Mouse (Mus musculus): ENCODE measurements around the gene Topbp1. TPM values are rescaled to one million over a fixed set of nuclear protein-coding genes. Genes with fewer than 3 reads are reported as not detected.

Gene Topbp1
- total and polyA plus RNA-seq, 3 experiments: 5.5 to 28.9 (median 23.2) TPM

DNA sequence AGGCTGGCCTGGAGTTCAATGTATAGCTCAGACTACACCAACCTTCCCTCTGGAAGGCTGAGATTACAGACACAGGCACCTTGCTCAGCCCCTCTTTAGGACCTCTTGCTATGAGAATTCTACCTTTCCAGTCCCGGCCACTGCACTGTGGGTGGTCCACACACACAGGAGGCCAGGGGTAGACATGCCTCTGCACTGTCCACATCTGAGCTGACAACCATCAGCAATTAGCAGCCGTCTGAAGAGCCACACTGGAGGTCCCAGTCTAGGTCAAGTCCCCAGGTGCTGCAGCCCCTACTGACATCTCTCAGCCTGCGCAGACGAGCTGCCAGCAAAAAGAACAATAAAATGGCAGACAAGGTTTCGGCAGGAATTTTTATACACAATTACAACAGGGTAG, 81.6 kb downstream of the Topbp1 start:
- no peak for DNase-seq

DNA sequence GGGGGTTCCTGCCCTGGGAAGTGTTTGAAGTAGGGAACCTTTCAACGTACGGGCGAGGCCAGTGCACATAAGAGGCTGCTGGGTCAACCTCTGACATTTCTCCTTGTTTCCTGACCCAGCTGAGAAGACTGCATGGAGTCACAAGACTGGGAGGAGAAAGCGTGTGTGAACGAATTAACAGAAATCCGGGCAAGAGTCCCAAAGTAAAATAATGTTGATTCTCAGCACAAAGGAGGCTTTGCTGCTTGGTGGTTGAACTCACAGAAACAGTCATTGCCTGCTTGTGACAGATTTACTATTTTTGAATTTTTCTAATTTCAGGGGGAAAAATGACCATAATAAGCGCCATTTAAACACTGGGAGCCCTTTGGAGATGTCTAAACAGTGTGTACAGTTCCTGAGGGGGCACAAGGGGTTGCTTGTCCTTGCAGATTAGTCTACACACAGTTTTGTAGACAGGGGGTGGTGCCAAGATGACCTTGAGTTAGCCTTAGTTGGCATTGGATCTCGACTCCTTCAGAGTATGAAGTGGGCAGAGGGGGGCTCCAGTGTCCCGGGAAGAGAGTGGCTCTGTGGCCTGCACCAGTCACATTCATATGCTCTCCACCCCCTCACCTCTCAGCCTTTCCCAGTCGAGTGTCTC, 82.1 kb downstream of the Topbp1 start:
- no peak for DNase-seq

DNA sequence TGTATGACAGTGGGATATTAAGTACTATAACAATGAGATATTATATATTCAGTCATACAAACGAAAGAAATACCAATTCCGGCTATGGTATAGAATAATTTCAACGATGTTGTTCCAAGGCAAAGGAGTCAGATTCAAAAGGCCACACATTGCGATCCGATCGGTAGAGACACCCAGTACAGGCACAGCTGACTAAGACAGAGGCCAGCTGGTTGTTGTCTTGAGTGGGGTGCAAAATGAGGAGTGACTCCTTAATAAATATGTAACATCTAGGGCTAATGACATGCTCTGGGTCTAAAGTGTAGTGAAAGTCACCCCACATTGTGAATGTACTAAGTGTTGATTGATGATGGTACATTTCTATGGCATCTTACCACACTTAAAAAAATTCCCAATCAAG, 84.2 kb downstream of the Topbp1 start:
- DNase-seq: no peak

DNA sequence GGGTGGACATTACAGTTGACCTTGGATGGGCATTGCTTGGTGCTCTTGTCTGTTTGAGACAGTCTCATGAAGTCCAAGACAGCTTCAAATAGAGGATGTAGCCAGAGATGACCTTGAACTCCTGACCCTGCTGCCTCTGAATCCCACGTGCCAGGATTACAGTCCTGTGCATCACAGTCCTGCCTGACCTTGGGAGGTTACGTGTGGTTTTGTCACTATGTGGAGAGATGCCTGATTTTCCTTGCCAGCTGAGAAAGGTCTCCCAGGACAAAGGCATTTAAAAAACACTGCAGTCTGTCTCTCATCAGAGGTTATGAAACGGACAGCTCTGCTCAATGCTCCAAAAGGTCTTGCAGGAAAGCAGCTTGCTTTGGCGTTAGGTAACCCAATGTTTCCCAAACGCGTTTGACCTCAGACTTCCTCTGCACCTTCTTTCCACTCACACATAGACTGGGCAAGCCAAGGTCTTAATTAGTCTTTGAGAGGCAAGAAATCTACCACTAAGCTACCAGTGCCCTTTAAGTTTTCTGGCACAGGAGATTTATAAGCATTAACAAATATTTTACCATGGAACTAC, 86.9 kb downstream of the Topbp1 start:
- DNase-seq: peak; percentile 75

DNA sequence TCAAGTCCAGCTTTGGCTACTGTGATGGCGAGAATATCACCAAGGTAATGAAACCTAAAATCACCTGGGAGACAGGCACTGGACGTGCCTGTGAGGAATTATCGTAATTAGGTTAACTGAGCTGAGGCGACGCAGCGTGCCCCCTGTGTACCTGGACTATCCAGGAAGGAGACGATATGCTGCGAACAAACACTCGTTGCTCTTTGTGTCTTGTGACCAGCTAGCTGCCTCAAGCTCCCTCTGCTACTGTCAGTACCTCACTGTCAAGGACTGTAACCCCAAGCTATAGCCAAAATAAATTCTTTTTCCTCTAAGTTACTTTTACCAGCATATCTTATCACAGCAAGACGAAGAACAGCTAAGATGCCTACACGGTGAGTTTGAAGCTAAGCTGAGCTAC, 88.2 kb downstream of the Topbp1 start:
- DNase-seq: no peak

DNA sequence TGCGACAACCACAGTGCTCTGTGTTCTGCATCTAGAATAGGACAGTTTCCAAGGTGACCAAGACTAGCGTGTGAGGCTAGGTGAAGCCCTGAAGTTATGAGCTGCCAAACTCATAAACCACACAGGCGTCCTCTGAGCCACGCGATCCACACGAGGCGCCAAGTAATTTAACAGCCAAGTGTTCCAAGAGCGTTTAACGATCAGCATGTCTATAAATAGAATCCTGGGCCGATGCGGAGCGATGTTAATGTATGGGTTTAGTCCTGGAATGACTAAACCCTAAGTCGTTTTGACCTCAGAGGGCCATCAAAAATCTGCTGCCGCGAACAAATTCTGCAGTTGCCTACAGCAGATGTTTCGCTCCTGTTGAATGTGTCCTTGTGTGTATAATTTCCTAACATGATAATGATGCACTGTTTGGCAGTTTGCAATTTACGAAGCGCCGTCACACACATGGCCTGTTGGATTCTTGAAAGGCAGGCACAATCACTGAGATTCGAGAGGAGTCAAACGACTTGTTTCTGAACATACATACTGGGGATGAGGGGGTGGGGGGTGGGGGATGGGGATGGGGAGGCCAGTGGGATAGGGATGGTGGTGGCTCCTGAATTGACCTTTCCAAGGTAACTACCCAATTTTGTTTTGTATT, 93.6 kb downstream of the Topbp1 start:
- no peak for DNase-seq

Other genes with a start within 250 kb of the Topbp1 start
- gene Rab6b, start 193.4 kb upstream of the Topbp1 start, total RNA-seq (2021): 1 to 10 TPM; 2.4 to 3.1 TPM
- 18.9 and 29.2 TPM in 2 replicates for gene Rab6b, start 193.4 kb upstream of the Topbp1 start, polyA plus RNA-seq (2012; rRNA removed)
- 10 to 100 TPM; 40.7 to 44.0 TPM for gene Srprb, start 103.1 kb upstream of the Topbp1 start, total RNA-seq (2021)
- 59.4 and 65.7 TPM in 2 replicates for gene Srprb, start 103.1 kb upstream of the Topbp1 start, polyA plus RNA-seq (2012; rRNA removed)
- gene Gm20425, start 74.9 kb upstream of the Topbp1 start, total RNA-seq (2021): 10 to 100 TPM; 13.3 to 20.2 TPM
- gene Gm20425, start 74.9 kb upstream of the Topbp1 start, polyA plus RNA-seq (2012; rRNA removed): 0.06 TPM in 1 of 2 replicates, not detected in the other
- 100 to 1,000 TPM; 241 to 278 TPM for gene Trf, start 74.8 kb upstream of the Topbp1 start, total RNA-seq (2021)
- 430 and 1,156 TPM in 2 replicates for gene Trf, start 74.8 kb upstream of the Topbp1 start, polyA plus RNA-seq (2012; rRNA removed)
- gene 1300017J02Rik, start 133 bp upstream of the Topbp1 start, total RNA-seq (2021): 1 to 10 TPM in 1 of 2 experiments, not detected in 1; 1.5 TPM
- gene 1300017J02Rik, start 133 bp upstream of the Topbp1 start, polyA plus RNA-seq (2012; rRNA removed): 0.24 TPM in 1 of 2 replicates, not detected in the other
- 100 to 1,000 TPM; 121 to 326 TPM for gene Cdv3, start 60.6 kb downstream of the Topbp1 start, total RNA-seq (2021)
- 80.4 and 110 TPM in 2 replicates for gene Cdv3, start 60.6 kb downstream of the Topbp1 start, polyA plus RNA-seq (2012; rRNA removed)
- gene Bfsp2, start 175.2 kb downstream of the Topbp1 start, total RNA-seq (2021): not detected
- gene Bfsp2, start 175.2 kb downstream of the Topbp1 start, polyA plus RNA-seq (2012; rRNA removed): not detected in 2 replicates